Mouse (Mus musculus) erythroblast, embryonic 14.5 days (primary cell): Measurements from ENCODE around the gene Grk4.

Source experiments
- GATA1 ChIP-seq: IDR thresholded peaks from 2 replicates; pipeline ENCODE4 v1.6.1; 2012; ENCODE audit warnings: low read length, inconsistent platforms, mixed read lengths
- TAL1 ChIP-seq: IDR thresholded peaks from 3 replicates; pipeline ENCODE4 v1.6.1; 2012; ENCODE audit warnings: low read length, inconsistent platforms, mixed read lengths

DNA sequence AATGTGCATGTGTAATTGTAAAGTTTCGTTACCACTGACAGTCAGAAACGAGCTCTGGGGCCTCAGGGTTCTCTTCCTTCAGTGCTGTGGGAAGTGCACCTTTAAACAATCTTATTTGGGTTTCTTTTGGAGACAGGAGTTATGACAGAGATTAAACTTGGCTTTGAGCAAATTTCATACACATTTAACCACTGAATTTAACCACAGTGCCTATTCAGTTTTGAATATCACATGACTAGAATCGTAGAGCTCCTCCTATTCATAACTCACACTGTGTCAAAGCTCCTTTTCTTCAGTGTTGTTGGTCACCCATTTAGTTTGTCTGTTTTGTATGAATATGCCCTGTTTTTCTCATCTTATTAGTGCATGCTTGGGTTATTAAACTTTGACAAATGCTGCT is 111.6 kb downstream of the Grk4 start:
- TF ChIP-seq GATA1 (no peak), TAL1 (no peak)
